Mouse (Mus musculus) heart, postnatal 0 days (tissue): ENCODE data around the gene Ccdc188. TPM values are rescaled to one million over a fixed set of nuclear protein-coding genes. Genes with fewer than 3 reads are reported as not detected.

Experiments used
- ATAC-seq: fragments of 200-750 bp; cut with Nextera tagmentation; 2 replicates; pipeline ENCODE4 v1.8.0; 2017; ENCODE audit warnings: low read depth, moderate number of reproducible peaks, moderate library complexity; ENCODE audit not compliant: insufficient read depth
- DNase-seq: peaks from one replicate; pipeline ENCODE4 v3.0.0-alpha.2; 2016; ENCODE audit warnings: low spot score
- H3K27ac ChIP-seq: fragments of 300-500 bp; sonication (generic); 2 replicates; pipeline ENCODE4 v1.5.1; 2014; ENCODE audit warnings: low read depth, mild to moderate bottlenecking
- H3K27me3 ChIP-seq: fragments of 300-500 bp; sonication (generic); 2 replicates; pipeline ENCODE4 v1.6.1; 2014; ENCODE audit warnings: low read length, mixed read lengths; ENCODE audit not compliant: control insufficient read depth, insufficient read depth
- H3K36me3 ChIP-seq: fragments of 300-500 bp; sonication (generic); replicated peaks from 2 replicates; pipeline ENCODE4 v1.6.1; 2014; ENCODE audit warnings: low read length, mixed read lengths; ENCODE audit not compliant: control insufficient read depth, insufficient read depth
- H3K4me1 ChIP-seq: fragments of 300-500 bp; sonication (generic); 2 replicates; pipeline ENCODE4 v1.6.1; 2014; ENCODE audit warnings: antibody characterized with exemption; ENCODE audit not compliant: control insufficient read depth, insufficient read depth
- H3K4me2 ChIP-seq: fragments of 300-500 bp; sonication (generic); 2 replicates; pipeline ENCODE4 v1.6.1; 2014; ENCODE audit warnings: low read depth, mild to moderate bottlenecking, low read length, moderate library complexity
- H3K4me3 ChIP-seq: fragments of 300-500 bp; sonication (generic); 2 replicates; pipeline ENCODE4 v1.5.1; 2014; ENCODE audit warnings: low read depth, low read length
- H3K9ac ChIP-seq: fragments of 300-500 bp; sonication (generic); replicated peaks from 2 replicates; pipeline ENCODE4 v1.6.1; 2014; ENCODE audit warnings: low read depth, low read length, mixed read lengths
- H3K9me3 ChIP-seq: fragments of 300-500 bp; sonication (generic); replicated peaks from 2 replicates; pipeline ENCODE4 v1.6.1; 2016; ENCODE audit warnings: low read length; ENCODE audit not compliant: control insufficient read depth
- CTCF ChIP-seq: IDR thresholded peaks from 2 replicates; pipeline ENCODE4 v1.5.1; 2016; ENCODE audit warnings: antibody characterized with exemption, control low read depth, low read depth
- EP300 ChIP-seq: IDR thresholded peaks from 2 replicates; pipeline ENCODE4 v1.6.1; 2016; ENCODE audit warnings: antibody characterized with exemption, low read depth
- WGBS: fragments of 180-500 bp; shearing (Covaris S2); extraction: QIAGEN DNeasy Blood & Tissue Kit; methylation state at CpG from one replicate; pipeline ENCODE4 v1.1.7; 2014; 5-methylcytosine and 5-hydroxymethylcytosine counted together
- polyA plus RNA-seq: library from polyadenylated mRNA; unstranded; fragments of >200 nt; fragmentation: Nextera tagmentation; extraction: Ambion mirVana; gene quantifications from 2 replicates; pipeline ENCODE4 v1.2.1, GENCODE M21; 2015
- total RNA-seq: library from RNA; depleted of rRNA; stranded (reverse); fragments of >200 nt; gene quantifications from 2 replicates; pipeline ENCODE4 v1.2.3, GENCODE M21; 2014; ENCODE audit warnings: low replicate concordance

Ccdc188 gene
- total and polyA plus RNA-seq, 2 experiments from 2014 or later: not detected

GRCm38 (mm10) chr16:18185715-18186449 lies 31.8 kb upstream of the Ccdc188 start:
- peaks cover 9% of the 10 kb centered on the region; the same call in 1 of the 2 replicates for H3K4me1 ChIP-seq
- no peak for ATAC-seq

GRCm38 (mm10) chr16:18186798-18187197 lies 30.9 kb upstream of the Ccdc188 start:
- Histone ChIP-seq H3K9me3 (no peaks in the 10 kb centered on the region), H3K4me3 (no peak overlapping the region), H3K27me3 (no peaks in the 10 kb centered on the region), H3K27ac (0 out of 2 replicates have a peak overlapping the region, but pooled peaks have one; percentile 1), H3K4me2 (no peak overlapping the region), H3K9ac (no peak overlapping the region), H3K4me1 (peaks cover 9% of the 10 kb centered on the region; the same call in 1 of the 2 replicates), H3K36me3 (no peaks in the 10 kb centered on the region)
- ATAC-seq (no peak), DNase-seq (no peak)
- WGBS: 38% methylated on average over 4 of the region's 4 CpGs
- TF ChIP-seq EP300: no peak
- TF ChIP-seq CTCF: no peak

More at GRCm38 (mm10) chr16:18185715-18186449, 31.8 kb upstream of the Ccdc188 start:
- H3K36me3 ChIP-seq: no peaks in the 10 kb centered on the region
- H3K4me2 ChIP-seq: no peak overlapping the region
- no peaks in the 10 kb centered on the region for H3K27me3 ChIP-seq
- 89% methylated on average over 8 of the region's 8 CpGs for WGBS
- no peak overlapping the region for H3K27ac ChIP-seq
- no peak for DNase-seq
- H3K4me3 ChIP-seq: no peak overlapping the region
- H3K9ac ChIP-seq: no peak overlapping the region
- TF ChIP-seq CTCF (no peak), EP300 (no peak)
- no peaks in the 10 kb centered on the region for H3K9me3 ChIP-seq

- H3K9ac ChIP-seq: no peak overlapping the region
- peaks cover 9% of the 10 kb centered on the region; the same call in 1 of the 2 replicates for H3K4me1 ChIP-seq
- no peak overlapping the region for H3K4me2 ChIP-seq
- ATAC-seq (0 out of 2 replicates have a peak, but pooled peaks have one; percentile 24), DNase-seq (peak; percentile 15)
- no peaks in the 10 kb centered on the region for H3K27me3 ChIP-seq
- no peaks in the 10 kb centered on the region for H3K9me3 ChIP-seq
- WGBS: 46% methylated on average over 3 of the region's 3 CpGs
- TF ChIP-seq EP300 (no peak), CTCF (no peak)
- H3K4me3 ChIP-seq: no peak overlapping the region
- H3K36me3 ChIP-seq: no peaks in the 10 kb centered on the region
- 0 out of 2 replicates have a peak overlapping the region, but pooled peaks have one; percentile 1 for H3K27ac ChIP-seq
Observed at GRCm38 (mm10) chr16:18187221-18187620, 30.5 kb upstream of the Ccdc188 start.

GRCm38 (mm10) chr16:18191006-18191405 lies 26.7 kb upstream of the Ccdc188 start:
- Histone ChIP-seq H3K27ac (no peak overlapping the region), H3K4me3 (no peak overlapping the region), H3K9me3 (no peaks in the 10 kb centered on the region), H3K27me3 (no peaks in the 10 kb centered on the region), H3K9ac (no peak overlapping the region), H3K4me1 (peaks cover 9% of the 10 kb centered on the region; the same call in 1 of the 2 replicates), H3K36me3 (no peaks in the 10 kb centered on the region), H3K4me2 (no peak overlapping the region)
- TF ChIP-seq CTCF: no peak
- DNase-seq (no peak), ATAC-seq (no peak)
- 81% methylated on average over 2 of the region's 2 CpGs for WGBS

GRCm38 (mm10) chr16:18194208-18194985 lies 23.3 kb upstream of the Ccdc188 start:
- Histone ChIP-seq H3K27me3 (no peaks in the 10 kb centered on the region), H3K9me3 (no peaks in the 10 kb centered on the region), H3K4me3 (no peak overlapping the region), H3K9ac (no peak overlapping the region), H3K27ac (no peak overlapping the region), H3K36me3 (no peaks in the 10 kb centered on the region), H3K4me2 (no peak overlapping the region), H3K4me1 (no peaks in the 10 kb centered on the region)
- ATAC-seq (no peak), DNase-seq (no peak)
- 72% methylated on average over 15 of the region's 15 CpGs for WGBS
- TF ChIP-seq EP300 (no peak), CTCF (no peak)
